Mouse (Mus musculus) ES-E14 (cell line): ENCODE measurements at regions not wholly inside any gene's neighbourhood (a gene's known extent, or its start where the extent isn't known, plus 50 kb on each side); places are given as distances from the start of the nearest gene placed in this dataset.
A peak's percentile ranks its signal among the peaks of the same experiment; 100 is the strongest.
"Not testable (repeated sequence)": the region's sequence is repeated elsewhere in the genome, so short reads cannot be mapped to it uniquely, and the experiment has no call there.

Experiments used
- DNase-seq: peaks from one replicate; pipeline ENCODE4 v3.0.0-alpha.2; 2013; ENCODE audit warnings: low read depth, low spot score
- H3K27ac ChIP-seq: 2 replicates; pipeline ENCODE4 v1.5.1; 2012; ENCODE audit warnings: low read depth, mild to moderate bottlenecking, low read length, moderate library complexity, mixed read lengths; ENCODE audit not compliant: poor library complexity, insufficient read depth, severe bottlenecking
- H3K36me3 ChIP-seq: 2 replicates; pipeline ENCODE4 v1.6.1; 2012; ENCODE audit warnings: mild to moderate bottlenecking, low read length, moderate library complexity, mixed read lengths; ENCODE audit not compliant: control insufficient read depth, poor library complexity, insufficient read depth, severe bottlenecking
- H3K4me1 ChIP-seq, 2 experiments: fragments of 150-350 bp in 1 of 2; sonication (generic) in 1 of 2; 2 replicates each; pipeline ENCODE4 v1.6.1; 2012; ENCODE audit warnings: low read length in 2 of 2, mild to moderate bottlenecking in 1 of 2, mixed read lengths in 1 of 2; ENCODE audit not compliant: control insufficient read depth in 2 of 2, insufficient read depth in 2 of 2, poor library complexity in 1 of 2
- H3K4me3 ChIP-seq, 2 experiments: fragments of 150-350 bp in 1 of 2; sonication (generic) in 1 of 2; 2 replicates each; pipeline ENCODE4 v1.5.1; 2012; ENCODE audit warnings: low read length in 2 of 2, low read depth in 1 of 2, mild to moderate bottlenecking in 1 of 2, mixed read lengths in 1 of 2; ENCODE audit not compliant: insufficient read depth in 1 of 2, poor library complexity in 1 of 2, severe bottlenecking in 1 of 2
- H3K9ac ChIP-seq: 2 replicates; pipeline ENCODE4 v1.6.1; 2012; ENCODE audit warnings: low read depth, mild to moderate bottlenecking, low read length, mixed read lengths; ENCODE audit not compliant: poor library complexity, insufficient read depth, severe bottlenecking
- H3K9me3 ChIP-seq: fragments of 150-350 bp; sonication (generic); 2 replicates; pipeline ENCODE4 v1.6.1; 2012; ENCODE audit warnings: low read depth, mild to moderate bottlenecking, low read length; ENCODE audit not compliant: control insufficient read depth, insufficient read depth
- CHD2 ChIP-seq: IDR thresholded peaks from 2 replicates; pipeline ENCODE4 v1.6.1; 2014; ENCODE audit warnings: mild to moderate bottlenecking, low read depth, low read length, inconsistent platforms
- HCFC1 ChIP-seq: IDR thresholded peaks from 2 replicates; pipeline ENCODE4 v1.6.1; 2012; ENCODE audit warnings: low read length, inconsistent platforms, borderline replicate concordance; ENCODE audit not compliant: insufficient read depth
- MAFK ChIP-seq: IDR thresholded peaks from 2 replicates; pipeline ENCODE4 v1.6.1; 2014; ENCODE audit warnings: mild to moderate bottlenecking, low read depth, low read length, inconsistent platforms; ENCODE audit not compliant: insufficient read depth
- ZC3H11A ChIP-seq: IDR thresholded peaks from 2 replicates; pipeline ENCODE4 v1.6.1; 2012; ENCODE audit warnings: low read depth, mild to moderate bottlenecking, inconsistent platforms, low read length, borderline replicate concordance
- ZNF384 ChIP-seq: IDR thresholded peaks from 2 replicates; pipeline ENCODE4 v1.6.1; 2012; ENCODE audit warnings: low read depth, low read length, inconsistent platforms
- in situ Hi-C, 2 experiments: fragments of 600-800 bp; cut with MboI; formaldehyde crosslinking; loops; one replicate each; pipeline ENCODE4 v1.15.1; 2025; ENCODE audit warnings: low sequenced_read_pairs in 2 of 2, inconsistent platforms in 1 of 2; ENCODE audit not compliant: unreplicated experiment in 2 of 2

- TF ChIP-seq ZC3H11A (no peak), MAFK (no peak), CHD2 (no peak), HCFC1 (no peak), ZNF384 (no peak)
These were observed 136.7 kb downstream of the Car2 start for GRCm38 (mm10) chr3:15022773-15023172.

DNA sequence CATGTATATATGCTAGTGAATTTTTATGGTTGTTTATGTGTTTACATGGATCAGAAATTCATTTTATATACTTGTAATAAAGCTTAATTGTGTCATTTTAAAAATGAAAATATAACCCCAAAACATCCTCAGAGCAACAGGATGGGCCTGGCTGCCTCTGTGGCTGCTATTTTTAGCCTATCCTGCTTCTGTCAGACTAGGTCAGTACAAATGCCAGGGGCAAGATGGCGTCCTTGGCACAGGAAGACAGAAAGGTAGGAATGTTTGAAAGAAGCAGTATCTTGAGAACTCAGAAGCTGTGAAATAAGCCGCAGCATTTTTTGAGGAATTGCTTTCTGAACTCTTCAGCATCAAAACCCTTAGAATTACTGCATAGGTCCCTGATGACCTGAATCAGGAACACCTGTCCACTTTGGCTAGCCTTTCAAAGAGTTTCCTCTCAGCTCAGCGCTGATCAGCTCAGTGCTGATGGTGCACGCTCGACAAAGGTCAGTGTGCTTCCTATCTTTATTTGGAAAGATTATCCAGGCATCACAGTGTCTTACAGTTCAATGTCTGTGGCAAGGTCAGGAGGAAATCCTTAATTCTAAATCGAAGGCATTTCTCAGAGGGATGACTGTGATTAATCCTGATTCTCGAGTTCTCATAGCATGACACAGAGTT, 154.9 kb downstream of the Car2 start:
- H3K36me3 ChIP-seq: no peaks in the 10 kb centered on the region
- H3K9me3 ChIP-seq: peaks cover 5% of the 10 kb centered on the region; the same call in 1 of the 2 replicates
- no peak overlapping the region for H3K4me3 ChIP-seq
- no peaks in the 10 kb centered on the region for H3K4me1 ChIP-seq
- DNase-seq: no peak
- in situ Hi-C loops: no loop called here
- TF ChIP-seq MAFK (no peak), HCFC1 (no peak), CHD2 (no peak), ZC3H11A (no peak), ZNF384 (no peak)
- H3K27ac ChIP-seq: no peak overlapping the region
- no peak overlapping the region for H3K9ac ChIP-seq

More at GRCm38 (mm10) chr3:15022773-15023172, 136.7 kb downstream of the Car2 start:
- Histone ChIP-seq H3K4me3 (no peak overlapping the region), H3K36me3 (no peaks in the 10 kb centered on the region), H3K9ac (no peak overlapping the region), H3K4me1 (no peaks in the 10 kb centered on the region), H3K9me3 (no peaks in the 10 kb centered on the region), H3K27ac (no peak overlapping the region)
- no peak for DNase-seq
- in situ Hi-C loops: no loop called here

GRCm38 (mm10) chr3:15053968-15054367, 167.9 kb downstream of the Car2 start:
- DNase-seq: no peak
- in situ Hi-C loops: no loop called here

DNA sequence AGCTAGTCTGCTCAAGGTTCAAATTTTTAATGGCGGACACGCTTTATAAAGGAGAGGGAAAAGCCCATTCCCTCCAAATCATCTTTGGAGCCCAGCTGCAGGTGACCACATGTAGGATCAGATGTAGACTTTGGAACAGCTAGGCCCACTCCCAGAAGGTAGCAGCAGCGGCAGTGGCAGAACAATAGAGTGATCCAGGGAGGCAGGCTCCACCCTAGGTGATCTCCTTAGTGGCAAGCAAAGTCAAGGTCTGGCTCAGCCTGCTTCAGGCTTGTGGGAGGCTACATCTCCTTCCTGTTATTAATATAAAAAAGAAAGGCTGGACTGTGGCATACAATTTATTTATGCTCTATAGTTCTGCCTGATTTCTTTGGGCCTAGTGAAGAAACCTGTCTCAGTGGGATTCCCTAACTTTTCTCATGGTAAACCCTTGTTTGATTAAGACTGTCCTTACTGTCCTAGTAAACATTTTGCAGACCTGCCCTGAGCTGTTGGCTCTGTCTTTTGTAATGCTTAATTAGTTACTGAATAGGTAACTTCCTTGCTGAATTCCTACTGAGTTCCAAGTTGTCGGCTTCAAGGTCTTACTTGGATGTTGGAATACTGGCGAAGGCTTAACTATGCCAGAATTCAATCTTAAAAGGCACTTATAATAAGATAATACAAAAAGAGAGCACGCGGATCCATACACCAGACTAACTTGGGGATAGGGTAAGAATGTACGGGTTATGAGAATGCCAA, 169.6 kb downstream of the Car2 start:
- in situ Hi-C loops, H3K36me3 ChIP-seq, H3K9me3 ChIP-seq: not testable (repeated sequence)
- Histone ChIP-seq H3K27ac (peak overlapping the region; percentile 97), H3K9ac (peak overlapping the region; percentile 65; the same call in 1 of the 2 replicates), H3K4me1 (peaks cover 0 to 13% of the 10 kb centered on the region in 2 experiments; a peak in 1 of 4 replicates), H3K4me3 (peak overlapping the region; percentile 34 to 35; a peak in 3 of 4 replicates)
- peak; percentile 45 for DNase-seq

More at GRCm38 (mm10) chr3:15053968-15054367, 167.9 kb downstream of the Car2 start:
- Histone ChIP-seq H3K36me3 (no peaks in the 10 kb centered on the region; the same call in 1 of the 2 replicates), H3K4me1 (peaks cover 0 to 13% of the 10 kb centered on the region in 2 experiments; a peak in 1 of 4 replicates), H3K4me3 (no peak overlapping the region; a peak in 1 of 4 replicates), H3K27ac (peak overlapping the region; percentile 77; the same call in 1 of the 2 replicates), H3K9me3 (no peaks in the 10 kb centered on the region), H3K9ac (peak overlapping the region; percentile 40; the same call in 1 of the 2 replicates)
- TF ChIP-seq CHD2 (no peak), MAFK (0 out of 2 replicates have a peak, but pooled peaks have one; percentile 32), ZNF384 (no peak)
